ENCODE assay signal across 19 mouse cellular contexts in genomic region chr13:10284331-10284730, GRCm38 (mm10).
"Had no signal": no experiment of that assay in that cellular context is flagged by ENCODE, and none has a peak within 500 bp of the region (broad histone marks: within the 10 kb centered on the region; RNA-seq: fewer than 3 reads in every experiment).

No protein-coding gene starts in this region.

- H3K27ac ChIP-seq: liver, embryonic 12.5 days; liver, embryonic 14.5 days; lung, embryonic 15.5 days; midbrain, embryonic 10.5 days; midbrain, embryonic 12.5 days; neural tube, embryonic 13.5 days; neural tube, embryonic 15.5 days had no signal

- H3K4me2 ChIP-seq: liver, embryonic 12.5 days; lung, embryonic 15.5 days; midbrain, embryonic 12.5 days; neural tube, embryonic 13.5 days; neural tube, embryonic 15.5 days had no signal

- H3K27me3 ChIP-seq: liver, embryonic 12.5 days; lung, embryonic 15.5 days; midbrain, embryonic 12.5 days; neural tube, embryonic 13.5 days; neural tube, embryonic 15.5 days had no signal

- H3K4me1 ChIP-seq: liver, embryonic 12.5 days; lung, embryonic 15.5 days; midbrain, embryonic 10.5 days; midbrain, embryonic 12.5 days; neural tube, embryonic 13.5 days; neural tube, embryonic 15.5 days had no signal

- DNase-seq: lung, postnatal 36 days; midbrain, embryonic 14.5 days; retina, postnatal 1 day; right cerebral cortex, adult 18-20 months; right cerebral cortex, postnatal 25 days; right cerebral cortex, postnatal 4 days; spleen, adult 18-20 months; thymus, adult 18-20 months; thymus, postnatal 14 days; thymus, postnatal 36 days had no signal

- H3K36me3 ChIP-seq: liver, embryonic 12.5 days; lung, embryonic 15.5 days; midbrain, embryonic 10.5 days; midbrain, embryonic 12.5 days; neural tube, embryonic 13.5 days; neural tube, embryonic 15.5 days had no signal

- H3K9me3 ChIP-seq: lung, embryonic 15.5 days; midbrain, embryonic 10.5 days; midbrain, embryonic 12.5 days; neural tube, embryonic 13.5 days; neural tube, embryonic 15.5 days had no signal

- ATAC-seq: liver, embryonic 12.5 days; midbrain, embryonic 16.5 days had no signal

- H3K9ac ChIP-seq: liver, embryonic 12.5 days; liver, embryonic 14.5 days; lung, embryonic 15.5 days; midbrain, embryonic 12.5 days; neural tube, embryonic 13.5 days; neural tube, embryonic 15.5 days had no signal

- H3K4me3 ChIP-seq: liver, embryonic 12.5 days; lung, embryonic 15.5 days; midbrain, embryonic 10.5 days; midbrain, embryonic 12.5 days; myocyte; neural tube, embryonic 13.5 days; neural tube, embryonic 15.5 days had no signal
